Mouse (Mus musculus): ENCODE data around the gene Akap2.

DNA sequence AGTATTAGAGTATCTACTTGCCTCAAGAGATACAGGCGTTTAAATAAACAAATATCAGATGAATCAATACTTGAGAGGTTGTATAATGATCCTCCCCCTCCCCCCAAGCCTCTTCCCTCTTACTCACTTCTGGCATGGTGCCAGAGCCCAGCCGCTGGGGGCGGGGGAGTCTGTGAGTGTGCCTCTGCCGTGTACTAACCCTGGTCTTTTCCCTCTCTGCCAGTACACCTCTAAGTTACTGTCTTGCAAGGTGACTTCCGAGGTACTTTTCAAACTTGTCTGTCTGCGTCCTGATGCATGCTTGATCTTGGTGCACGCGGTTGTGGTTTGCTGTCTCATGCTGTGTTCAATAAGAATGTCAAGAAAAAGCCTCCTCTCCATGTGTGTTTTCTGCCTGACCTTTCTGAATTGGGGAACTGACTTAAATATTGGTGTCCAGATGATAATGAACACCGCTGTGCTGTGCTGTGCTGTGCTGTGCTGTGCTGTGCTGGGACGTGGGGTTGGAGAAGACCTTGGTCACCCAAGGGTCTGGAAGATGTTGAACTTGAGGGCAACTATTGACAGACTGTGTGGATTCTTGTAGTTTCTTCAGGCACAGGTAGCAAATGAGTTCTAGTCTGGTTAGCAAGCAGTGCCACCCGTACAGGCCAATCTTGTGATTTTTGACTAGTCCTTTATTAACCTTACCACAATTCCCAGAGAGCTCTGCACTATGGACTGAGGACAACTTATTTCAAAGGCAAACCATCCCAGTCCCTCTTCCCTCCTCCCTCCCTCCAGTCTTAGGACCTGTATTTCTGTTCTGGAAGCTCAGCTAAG lies 168.8 kb downstream of the Akap2 start:
- TF ChIP-seq BHLHE40 (IDR thresholded peaks at IDR 0.05; ENCODE audit: borderline replicate concordance, low read depth, low read length) (no peak), TBP (IDR thresholded peaks at IDR 0.05; ENCODE audit: low read depth, low read length) (no peak), CHD2 (IDR thresholded peaks at IDR 0.05; ENCODE audit: low read length) (no peak), ELF1 (IDR thresholded peaks at IDR 0.05; ENCODE audit: low read depth, low read length) (no peak), CTCF (IDR thresholded peaks at IDR 0.05 in 2 of 3, conservative IDR thresholded peaks at IDR 0.05 in 1 of 3; ENCODE audit: control insufficient read depth in 1 of 3, insufficient read depth in 1 of 3, low read depth in 2 of 3, low read length in 3 of 3, poor library complexity in 1 of 3, severe bottlenecking in 1 of 3) (no peak), POLR2A (IDR thresholded peaks at IDR 0.05; ENCODE audit: control insufficient read depth in 1 of 2, insufficient read depth in 1 of 2, low read depth in 1 of 2, low read length in 2 of 2, poor library complexity in 1 of 2) (no peak), MXI1 (IDR thresholded peaks at IDR 0.05; ENCODE audit: low read depth, low read length) (0 out of 2 replicates have a peak, but pooled peaks have one; percentile 23), E2F4 (IDR thresholded peaks at IDR 0.05; ENCODE audit: borderline replicate concordance, low read depth, low read length) (no peak), MAX (IDR thresholded peaks at IDR 0.05; ENCODE audit: low read length) (no peak)
